Mouse (Mus musculus) forebrain, embryonic 16.5 days (tissue): ENCODE data around the gene Gm35134. TPM values are rescaled to one million over a fixed set of nuclear protein-coding genes. Genes with fewer than 3 reads are reported as not detected.
"Not testable (repeated sequence)": the region's sequence is repeated elsewhere in the genome, so short reads cannot be mapped to it uniquely, and the experiment has no call there.

Experiments
- ATAC-seq: fragments of 200-750 bp; cut with Nextera tagmentation; 2 replicates; pipeline ENCODE4 v1.8.0; 2017; ENCODE audit warnings: mild to moderate bottlenecking, moderate library complexity
- H3K27ac ChIP-seq: fragments of 300-500 bp; sonication (generic); 2 replicates; pipeline ENCODE4 v1.5.1; 2014; ENCODE audit warnings: low read length, control low read depth
- H3K27me3 ChIP-seq: fragments of 300-500 bp; sonication (generic); replicated peaks from 2 replicates; pipeline ENCODE4 v1.6.1; 2014; ENCODE audit warnings: low read length; ENCODE audit not compliant: control insufficient read depth, insufficient read depth
- H3K36me3 ChIP-seq: fragments of 300-500 bp; sonication (generic); 2 replicates; pipeline ENCODE4 v1.6.1; 2014; ENCODE audit not compliant: control insufficient read depth, insufficient read depth
- H3K4me1 ChIP-seq: fragments of 300-500 bp; sonication (generic); replicated peaks from 2 replicates; pipeline ENCODE4 v1.6.1; 2014; ENCODE audit warnings: low read length; ENCODE audit not compliant: control insufficient read depth, insufficient read depth
- H3K4me2 ChIP-seq: fragments of 300-500 bp; sonication (generic); 2 replicates; pipeline ENCODE4 v1.6.1; 2014; ENCODE audit warnings: mild to moderate bottlenecking, low read length, control low read depth
- H3K4me3 ChIP-seq: fragments of 300-500 bp; sonication (generic); replicated peaks from 2 replicates; pipeline ENCODE4 v1.5.1; 2014; ENCODE audit warnings: mild to moderate bottlenecking, low read length, control low read depth
- H3K9ac ChIP-seq: fragments of 300-500 bp; sonication (generic); replicated peaks from 2 replicates; pipeline ENCODE4 v1.6.1; 2014; ENCODE audit warnings: low read depth, low read length, control low read depth
- H3K9me3 ChIP-seq: fragments of 300-500 bp; sonication (generic); 2 replicates; pipeline ENCODE4 v1.6.1; 2016; ENCODE audit warnings: low read length; ENCODE audit not compliant: control insufficient read depth
- WGBS: fragments of 180-500 bp; shearing (Covaris S2); extraction: QIAGEN DNeasy Blood & Tissue Kit; methylation state at CpG from one replicate; pipeline ENCODE4 v1.1.7; 2014; 5-methylcytosine and 5-hydroxymethylcytosine counted together
- polyA plus RNA-seq: library from polyadenylated mRNA; unstranded; fragments of >200 nt; fragmentation: Nextera tagmentation; extraction: Ambion mirVana; gene quantifications from 2 replicates; pipeline ENCODE4 v1.2.1, GENCODE M21; 2015

The Gm35134 gene
- polyA plus RNA-seq: not detected in 2 replicates

- not testable (repeated sequence) for H3K27ac ChIP-seq, H3K4me1 ChIP-seq, H3K27me3 ChIP-seq, H3K4me3 ChIP-seq, H3K36me3 ChIP-seq, H3K9ac ChIP-seq, H3K4me2 ChIP-seq, ATAC-seq, H3K9me3 ChIP-seq
- WGBS: no CpG with 5 or more reads among the region's 7 CpGs
These were observed at the start of gene Gm35134 for GRCm38 (mm10) chrY:19112707-19113106. Gene Gm35134 (plus strand): TSS chrY:19113007.
